Mouse (Mus musculus): ENCODE results near the gene Ptprm. TPM values are rescaled to one million over a fixed set of nuclear protein-coding genes. Genes with fewer than 3 reads are reported as not detected.

Gene Ptprm
- polyA plus RNA-seq, 1 experiment from 2014 or later, result 35.9 TPM

DNA sequence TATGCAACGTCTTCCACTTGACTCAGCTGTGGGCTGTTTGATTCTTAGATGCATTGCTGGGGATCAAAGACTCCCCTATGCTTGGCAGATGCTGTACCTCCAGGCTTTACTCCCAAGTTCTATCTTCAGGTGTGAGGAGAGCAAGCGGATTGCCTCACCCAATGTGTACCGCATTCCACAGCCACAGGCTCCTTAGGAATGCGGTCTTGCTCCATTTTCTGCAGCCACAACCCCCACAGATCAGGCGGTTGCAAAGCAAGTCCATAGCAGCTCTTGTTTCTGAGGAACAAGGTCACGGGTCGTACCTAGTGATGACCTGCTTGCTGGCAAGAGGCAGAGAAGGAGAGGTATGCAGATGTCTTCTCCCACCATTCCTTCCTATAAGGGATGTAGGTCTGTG, 4.3 kb upstream of the Ptprm start:
- 53% methylated on average over 7 of the region's 7 CpGs for WGBS
- DNase-seq (ENCODE audit: low spot score), result peak; percentile 83
- Histone ChIP-seq H3K4me2 (replicated peaks; ENCODE audit: low read depth, low read length) (no peak overlapping the region), H3K36me3 (ENCODE audit: insufficient read depth, low read length) (no peaks in the 10 kb centered on the region), H3K27ac (ENCODE audit: low read length) (no peak overlapping the region), H3K4me3 (ENCODE audit: low read depth, low read length) (no peak overlapping the region), H3K9ac (replicated peaks; ENCODE audit: low read depth) (no peak overlapping the region), H3K27me3 (replicated peaks; ENCODE audit: insufficient read depth, low read length) (no peaks in the 10 kb centered on the region), H3K4me1 (ENCODE audit: insufficient read depth, low read depth, low read length) (peaks cover 5% of the 10 kb centered on the region; the same call in 1 of the 2 replicates), H3K9me3 (ENCODE audit: low read length) (no peaks in the 10 kb centered on the region)
- no peak for TF ChIP-seq CTCF (IDR thresholded peaks at IDR 0.05)
- peak; percentile 89 for TF ChIP-seq EP300 (IDR thresholded peaks at IDR 0.05)
- peak; percentile 37 for ATAC-seq

DNA sequence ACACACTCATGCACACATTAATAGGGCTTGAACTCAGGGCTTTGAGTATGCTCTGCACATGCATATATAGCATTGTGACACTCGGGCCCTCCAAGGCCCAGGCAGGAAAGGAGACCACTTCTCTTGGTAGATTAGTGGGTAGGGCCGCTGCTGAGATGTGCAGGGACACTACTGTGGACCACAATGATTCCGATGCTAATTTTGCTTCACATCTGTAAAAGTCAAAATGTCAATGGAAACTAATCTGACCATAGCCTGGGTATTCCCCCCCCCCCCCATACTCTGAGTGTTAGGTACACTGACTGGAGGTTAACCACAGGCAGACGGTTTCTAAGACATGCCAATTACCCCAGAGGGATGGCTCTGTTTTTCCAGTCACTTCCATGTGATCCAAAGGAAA, 2.9 kb upstream of the Ptprm start:
- no peaks in the 10 kb centered on the region for H3K9me3 ChIP-seq (ENCODE audit: low read length)
- WGBS, result 78% methylated on average over 4 of the region's 4 CpGs

DNA sequence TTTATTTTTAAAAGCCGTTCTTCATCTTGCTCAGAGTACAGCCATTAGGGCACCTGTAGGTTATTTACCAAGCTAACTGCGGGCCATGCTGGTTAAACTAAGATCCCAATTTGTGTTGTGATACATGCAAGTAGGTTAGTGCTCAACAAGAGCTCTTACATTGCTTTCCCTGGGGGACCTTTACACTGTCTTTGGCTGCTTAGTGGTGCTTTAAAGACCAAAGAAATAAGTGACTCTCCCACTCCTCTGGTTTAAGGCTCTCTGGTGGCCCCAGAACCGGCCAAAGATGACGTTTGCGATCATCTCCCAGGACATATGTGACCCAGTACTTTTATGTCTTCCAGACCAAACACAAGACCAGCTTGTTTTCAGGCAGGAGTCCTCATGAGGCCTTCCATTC, 994 bp upstream of the Ptprm start:
- Histone ChIP-seq H3K4me1 (ENCODE audit: insufficient read depth, low read depth, low read length) (peaks cover 10% of the 10 kb centered on the region), H3K4me2 (replicated peaks; ENCODE audit: low read depth, low read length) (no peak overlapping the region), H3K27ac (ENCODE audit: low read length) (no peak overlapping the region), H3K36me3 (ENCODE audit: insufficient read depth, low read length) (no peaks in the 10 kb centered on the region), H3K9me3 (ENCODE audit: low read length) (no peaks in the 10 kb centered on the region), H3K4me3 (ENCODE audit: low read depth, low read length) (no peak overlapping the region), H3K9ac (replicated peaks; ENCODE audit: low read depth) (no peak overlapping the region), H3K27me3 (replicated peaks; ENCODE audit: insufficient read depth, low read length) (no peaks in the 10 kb centered on the region)
- WGBS, result 42% methylated on average over 5 of the region's 5 CpGs
- ATAC-seq (no peak), DNase-seq (ENCODE audit: low spot score) (no peak)
- no peak for TF ChIP-seq CTCF (IDR thresholded peaks at IDR 0.05)
- no peak for TF ChIP-seq EP300 (IDR thresholded peaks at IDR 0.05)

More for the DNA sequence above, 2.9 kb upstream of the Ptprm start:
- Histone ChIP-seq H3K9ac (replicated peaks; ENCODE audit: low read depth) (no peak overlapping the region), H3K4me3 (ENCODE audit: low read depth, low read length) (no peak overlapping the region), H3K4me2 (replicated peaks; ENCODE audit: low read depth, low read length) (no peak overlapping the region), H3K4me1 (ENCODE audit: insufficient read depth, low read depth, low read length) (peaks cover 5% of the 10 kb centered on the region; the same call in 1 of the 2 replicates), H3K36me3 (ENCODE audit: insufficient read depth, low read length) (no peaks in the 10 kb centered on the region), H3K27ac (ENCODE audit: low read length) (no peak overlapping the region), H3K27me3 (replicated peaks; ENCODE audit: insufficient read depth, low read length) (no peaks in the 10 kb centered on the region)
- TF ChIP-seq CTCF (IDR thresholded peaks at IDR 0.05) (no peak), EP300 (IDR thresholded peaks at IDR 0.05) (no peak)
- DNase-seq (ENCODE audit: low spot score), result no peak
- no peak for ATAC-seq

DNA sequence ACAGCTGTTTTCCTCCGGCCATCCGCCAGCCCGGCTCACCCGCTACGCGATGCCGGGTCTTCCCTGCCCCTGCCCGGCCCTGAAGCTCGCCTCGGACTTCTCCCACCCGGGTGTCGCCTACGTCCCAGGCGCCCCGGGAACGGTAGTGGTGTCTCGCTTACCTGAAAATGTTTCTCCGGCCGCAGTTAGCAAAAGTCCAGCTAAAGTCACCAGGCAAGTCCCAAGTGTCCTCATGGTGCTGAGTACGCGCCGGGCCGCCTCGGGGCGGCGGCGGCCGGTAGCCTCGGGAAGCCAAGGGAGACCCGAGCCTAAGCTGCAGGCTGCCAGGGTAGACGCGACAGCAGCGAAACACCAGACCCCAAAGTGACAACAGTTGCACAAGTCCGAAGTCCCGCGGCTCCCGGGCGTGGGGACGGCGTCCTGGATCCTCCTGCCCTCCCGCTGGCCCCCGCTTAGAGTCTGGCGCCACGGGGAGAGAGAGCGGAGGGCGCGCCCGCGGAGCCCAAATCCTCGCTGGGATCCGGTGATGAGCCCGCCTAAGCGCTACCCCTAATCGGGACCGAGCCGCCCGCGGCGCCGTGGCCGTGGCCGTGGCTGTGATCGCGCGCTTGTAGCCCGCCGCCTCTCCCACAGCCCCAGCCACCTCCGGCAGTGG, 334 bp downstream of the Ptprm start:
- DNase-seq (ENCODE audit: low spot score), result peak; percentile 62
- under 1% methylated on average over 53 of the region's 68 CpGs for WGBS
- H3K4me2 ChIP-seq (replicated peaks; ENCODE audit: low read depth, low read length), result peak overlapping the region; percentile 77
- H3K4me1 ChIP-seq (ENCODE audit: insufficient read depth, low read depth, low read length), result peaks cover 9% of the 10 kb centered on the region
- no peak for TF ChIP-seq EP300 (IDR thresholded peaks at IDR 0.05)
- peak overlapping the region; percentile 87 for H3K27ac ChIP-seq (ENCODE audit: low read length)
- no peaks in the 10 kb centered on the region for H3K9me3 ChIP-seq (ENCODE audit: low read length)
- H3K27me3 ChIP-seq (replicated peaks; ENCODE audit: insufficient read depth, low read length), result no peaks in the 10 kb centered on the region
- H3K9ac ChIP-seq (replicated peaks; ENCODE audit: low read depth), result peak overlapping the region; percentile 90
- peak overlapping the region; percentile 82 for H3K4me3 ChIP-seq (ENCODE audit: low read depth, low read length)
- H3K36me3 ChIP-seq (ENCODE audit: insufficient read depth, low read length), result no peaks in the 10 kb centered on the region
- peak; percentile 40 for ATAC-seq

DNA sequence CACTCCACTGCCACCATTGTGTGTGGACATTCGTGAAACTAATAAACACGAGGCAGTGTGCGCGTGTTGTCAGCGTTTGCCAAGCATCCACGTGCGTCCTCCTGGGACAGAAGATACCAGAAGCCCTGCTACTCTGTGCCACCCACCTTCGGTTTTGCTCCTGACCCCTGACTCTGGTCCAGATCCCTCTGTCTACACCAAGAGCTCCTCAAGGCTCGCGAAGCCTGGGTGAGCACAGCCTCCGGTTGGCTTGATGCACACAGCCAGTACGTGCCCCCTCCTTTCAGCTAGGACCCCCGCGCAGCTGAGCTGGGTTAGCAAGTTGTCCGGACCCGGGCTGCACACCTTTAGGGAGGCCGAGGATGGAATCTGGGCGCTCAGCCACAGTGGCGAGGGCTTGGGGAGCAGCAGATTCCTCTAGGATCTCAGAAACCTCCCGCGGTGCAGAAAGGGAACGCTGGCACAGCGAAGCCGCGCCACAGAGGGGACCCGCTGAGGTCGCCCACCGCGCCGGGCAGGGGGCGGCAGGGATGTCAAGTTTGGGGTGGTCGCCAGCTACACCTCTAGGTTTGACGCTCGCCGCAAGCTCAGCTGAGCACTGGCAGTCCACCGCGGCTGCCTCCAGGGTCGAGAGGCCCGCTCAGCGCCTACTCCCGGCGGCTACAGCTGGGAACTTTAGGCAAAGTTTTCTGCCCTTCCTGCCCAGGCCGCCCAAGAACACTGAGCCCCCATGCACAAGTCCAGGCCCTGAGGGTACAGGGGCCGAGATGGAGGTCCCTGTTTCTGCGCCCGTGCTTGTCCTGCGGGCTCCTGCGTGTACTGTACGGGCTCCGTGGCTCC, 1.1 kb downstream of the Ptprm start:
- TF ChIP-seq EP300 (IDR thresholded peaks at IDR 0.05) (no peak), CTCF (IDR thresholded peaks at IDR 0.05) (no peak)
- peak overlapping the region; percentile 82 for H3K4me3 ChIP-seq (ENCODE audit: low read depth, low read length)
- ATAC-seq, result no peak
- peak overlapping the region; percentile 87 for H3K27ac ChIP-seq (ENCODE audit: low read length)
- H3K4me1 ChIP-seq (ENCODE audit: insufficient read depth, low read depth, low read length), result peaks cover 5% of the 10 kb centered on the region
- peak; percentile 58 for DNase-seq (ENCODE audit: low spot score)
- no peaks in the 10 kb centered on the region for H3K27me3 ChIP-seq (replicated peaks; ENCODE audit: insufficient read depth, low read length)
- no peaks in the 10 kb centered on the region for H3K9me3 ChIP-seq (ENCODE audit: low read length)
- 1% methylated on average over 50 of the region's 50 CpGs for WGBS
- H3K36me3 ChIP-seq (ENCODE audit: insufficient read depth, low read length), result no peaks in the 10 kb centered on the region
- H3K4me2 ChIP-seq (replicated peaks; ENCODE audit: low read depth, low read length), result peak overlapping the region; percentile 77
- peak overlapping the region; percentile 90 for H3K9ac ChIP-seq (replicated peaks; ENCODE audit: low read depth)

DNA sequence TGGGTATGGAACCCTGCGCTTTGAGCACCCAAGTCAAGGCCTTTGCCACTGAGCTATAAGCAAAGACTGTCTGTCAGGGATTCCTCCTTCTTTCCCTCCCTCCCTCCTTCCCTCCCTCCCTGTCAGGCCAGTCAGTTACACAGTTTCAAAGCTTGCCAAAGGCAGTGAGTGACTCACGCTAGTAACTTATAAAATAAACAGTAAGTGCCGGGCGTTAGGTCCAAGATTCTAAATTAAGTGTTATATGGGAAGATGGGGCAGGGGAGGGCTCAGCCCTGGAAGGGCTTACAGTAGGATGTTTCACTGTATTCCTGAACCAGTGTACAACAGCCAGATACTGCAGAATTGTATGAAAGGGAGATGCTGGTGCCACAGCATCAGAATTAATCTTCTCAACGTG, 2.8 kb downstream of the Ptprm start:
- Histone ChIP-seq H3K9me3 (ENCODE audit: low read length) (no peaks in the 10 kb centered on the region), H3K4me2 (replicated peaks; ENCODE audit: low read depth, low read length) (peak overlapping the region; percentile 77), H3K36me3 (ENCODE audit: insufficient read depth, low read length) (no peaks in the 10 kb centered on the region), H3K4me1 (ENCODE audit: insufficient read depth, low read depth, low read length) (peaks cover 15% of the 10 kb centered on the region), H3K27ac (ENCODE audit: low read length) (peak overlapping the region; percentile 87), H3K27me3 (replicated peaks; ENCODE audit: insufficient read depth, low read length) (no peaks in the 10 kb centered on the region), H3K9ac (replicated peaks; ENCODE audit: low read depth) (no peak overlapping the region), H3K4me3 (ENCODE audit: low read depth, low read length) (peak overlapping the region; percentile 82)
- peak; percentile 93 for DNase-seq (ENCODE audit: low spot score)
- peak; percentile 31 for ATAC-seq
- no peak for TF ChIP-seq CTCF (IDR thresholded peaks at IDR 0.05)
- TF ChIP-seq EP300 (IDR thresholded peaks at IDR 0.05), result peak; percentile 66; the same call in 1 of the 2 replicates
- WGBS, result 12% methylated on average over 5 of the region's 5 CpGs
